Mouse (Mus musculus): ENCODE results near the gene Duoxa1.

- TF ChIP-seq GATA1 (IDR thresholded peaks at IDR 0.05; ENCODE audit: borderline replicate concordance, low read length) (no peak), FLI1 (IDR thresholded peaks at IDR 0.05; ENCODE audit: low read length) (no peak)
Measured at GRCm38 (mm10) chr2:122351156-122351930, 37.8 kb upstream of the Duoxa1 start.

Measured in megakaryocyte, embryonic 14.5 days (primary cell).